Mouse (Mus musculus): ENCODE measurements around the gene Gpa33. TPM values are rescaled to one million over a fixed set of nuclear protein-coding genes. Genes with fewer than 3 reads are reported as not detected.

Gene Gpa33
- total RNA-seq, 2 experiments from 2014 or later: not detected

Other genes starting within 250 kb of the Gpa33 start
- gene Pou2f1, start 127.6 kb upstream of the Gpa33 start, total RNA-seq (2021): 10 to 100 TPM; 16.6 to 17.7 TPM
- gene Dusp27, start 2.3 kb upstream of the Gpa33 start, total RNA-seq (2021): under 1 TPM; 0.39 to 0.57 TPM
- not detected for gene Mael, start 108.5 kb downstream of the Gpa33 start, total RNA-seq (2021)
- gene Ildr2, start 123.9 kb downstream of the Gpa33 start, total RNA-seq (2021): 10 to 100 TPM; 83.5 to 92.3 TPM
- gene Tada1, start 248.9 kb downstream of the Gpa33 start, total RNA-seq (2021): 10 to 100 TPM; 36.1 to 38.9 TPM

Data from layer of hippocampus, postnatal 14 days (tissue).